Mouse (Mus musculus) stomach, postnatal 0 days (tissue): ENCODE data around the gene Mrvi1.

Source experiments
- CTCF ChIP-seq: IDR thresholded peaks from 2 replicates; pipeline ENCODE4 v1.5.1; 2016; ENCODE audit warnings: antibody characterized with exemption, low read depth, mild to moderate bottlenecking, moderate library complexity
- EP300 ChIP-seq: optimal IDR thresholded peaks from 2 replicates; pipeline ENCODE3; 2016; ENCODE audit warnings: antibody characterized with exemption

GRCm38 (mm10) chr7:110954072-110954858, 28.0 kb downstream of the Mrvi1 start:
- TF ChIP-seq CTCF = no peak
- TF ChIP-seq EP300 = no peak
